Mouse (Mus musculus) cerebellum, postnatal 25 days (tissue): ENCODE data around the gene Islr2.

ENCODE experiments used
- DNase-seq, 2 experiments: peaks; one replicate each; pipeline ENCODE4 v3.0.0; 2021; ENCODE audit warnings: mixed read lengths in 2 of 2

The Islr2 gene

GRCm38 (mm10) chr9:58196610-58197567, 7.2 kb downstream of the Islr2 start:
- peak in 1 of 2 experiments; percentile 20 for DNase-seq

GRCm38 (mm10) chr9:58196141-58196540, 8.0 kb downstream of the Islr2 start:
- no peak for DNase-seq

- DNase-seq, result no peak
Observed at GRCm38 (mm10) chr9:58195671-58196070, 8.4 kb downstream of the Islr2 start.

- DNase-seq, result no peak
Observed at GRCm38 (mm10) chr9:58194222-58194621, 9.9 kb downstream of the Islr2 start.

GRCm38 (mm10) chr9:58184456-58184855, 19.7 kb downstream of the Islr2 start:
- no peak for DNase-seq

GRCm38 (mm10) chr9:58179390-58179789, 24.7 kb downstream of the Islr2 start:
- no peak for DNase-seq

- no peak for DNase-seq
Observed at GRCm38 (mm10) chr9:58177165-58177564, 27.0 kb downstream of the Islr2 start.

GRCm38 (mm10) chr9:58175745-58176487, 28.2 kb downstream of the Islr2 start:
- no peak for DNase-seq

GRCm38 (mm10) chr9:58174818-58175251, 29.3 kb downstream of the Islr2 start:
- no peak for DNase-seq

GRCm38 (mm10) chr9:58172863-58173262, 31.3 kb downstream of the Islr2 start:
- DNase-seq, result no peak

- DNase-seq, result no peak
Observed at GRCm38 (mm10) chr9:58169426-58169825, 34.7 kb downstream of the Islr2 start.

GRCm38 (mm10) chr9:58168880-58169279, 35.2 kb downstream of the Islr2 start:
- DNase-seq, result no peak

GRCm38 (mm10) chr9:58165779-58166178, 38.3 kb downstream of the Islr2 start:
- DNase-seq, result no peak

GRCm38 (mm10) chr9:58163146-58163545, 41.0 kb downstream of the Islr2 start:
- no peak for DNase-seq

- no peak for DNase-seq
Observed at GRCm38 (mm10) chr9:58162173-58162572, 41.9 kb downstream of the Islr2 start.

GRCm38 (mm10) chr9:58160315-58160714, 43.8 kb downstream of the Islr2 start:
- DNase-seq, result no peak

- DNase-seq, result no peak
Observed at GRCm38 (mm10) chr9:58159855-58160254, 44.3 kb downstream of the Islr2 start.

- DNase-seq, result no peak
Observed at GRCm38 (mm10) chr9:58158541-58159311, 45.4 kb downstream of the Islr2 start.

GRCm38 (mm10) chr9:58157838-58158237, 46.3 kb downstream of the Islr2 start:
- no peak for DNase-seq

- DNase-seq, result no peak
Observed at GRCm38 (mm10) chr9:58156819-58157560, 47.1 kb downstream of the Islr2 start.

- DNase-seq, result peak in 1 of 2 experiments; percentile 52
Observed at GRCm38 (mm10) chr9:58155366-58155765, 48.8 kb downstream of the Islr2 start.

GRCm38 (mm10) chr9:58153095-58153494, 51.0 kb downstream of the Islr2 start:
- DNase-seq, result no peak
